Mouse (Mus musculus) ZHBTc4 (cell line): Measurements from ENCODE around the gene Cdh22.

Source experiments
- DNase-seq: peaks from one replicate; pipeline ENCODE4 v3.0.0-alpha.2; 2011; ENCODE audit warnings: low read depth, low spot score

The Cdh22 gene

GRCm38 (mm10) chr2:165089470-165089869 lies 145.2 kb downstream of the Cdh22 start:
- no peak for DNase-seq

GRCm38 (mm10) chr2:165086634-165087033 lies 148.0 kb downstream of the Cdh22 start:
- DNase-seq = no peak

GRCm38 (mm10) chr2:165081257-165081656 lies 153.4 kb downstream of the Cdh22 start:
- DNase-seq = no peak

- DNase-seq = peak; percentile 23
Observed at GRCm38 (mm10) chr2:165080657-165081056, 154.0 kb downstream of the Cdh22 start.

DNA sequence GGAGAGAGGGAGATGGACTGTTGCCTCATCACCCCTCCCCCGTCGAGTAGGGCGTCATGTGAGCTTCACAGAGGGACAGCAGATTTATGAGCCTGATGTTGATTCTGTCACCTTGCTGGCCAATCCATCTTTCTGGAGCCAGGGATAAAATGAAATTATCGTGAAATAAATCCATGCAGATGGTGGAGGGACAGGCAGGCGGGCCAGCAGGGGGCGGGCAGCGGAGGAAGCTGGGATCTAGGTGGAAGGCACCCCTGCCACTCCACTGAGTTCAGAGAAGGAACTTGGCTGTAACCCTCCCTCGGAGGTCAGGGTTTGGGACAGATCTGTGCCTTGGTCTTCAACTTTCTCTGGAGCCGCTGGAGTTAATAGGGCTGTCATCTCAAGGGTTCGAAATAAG lies 156.0 kb downstream of the Cdh22 start:
- DNase-seq = no peak

- DNase-seq = no peak
Observed at GRCm38 (mm10) chr2:165078045-165078444, 156.6 kb downstream of the Cdh22 start.

GRCm38 (mm10) chr2:165077055-165077454 lies 157.6 kb downstream of the Cdh22 start:
- no peak for DNase-seq

- DNase-seq = peak; percentile 80
Observed at GRCm38 (mm10) chr2:165074937-165075336, 159.7 kb downstream of the Cdh22 start.

DNA sequence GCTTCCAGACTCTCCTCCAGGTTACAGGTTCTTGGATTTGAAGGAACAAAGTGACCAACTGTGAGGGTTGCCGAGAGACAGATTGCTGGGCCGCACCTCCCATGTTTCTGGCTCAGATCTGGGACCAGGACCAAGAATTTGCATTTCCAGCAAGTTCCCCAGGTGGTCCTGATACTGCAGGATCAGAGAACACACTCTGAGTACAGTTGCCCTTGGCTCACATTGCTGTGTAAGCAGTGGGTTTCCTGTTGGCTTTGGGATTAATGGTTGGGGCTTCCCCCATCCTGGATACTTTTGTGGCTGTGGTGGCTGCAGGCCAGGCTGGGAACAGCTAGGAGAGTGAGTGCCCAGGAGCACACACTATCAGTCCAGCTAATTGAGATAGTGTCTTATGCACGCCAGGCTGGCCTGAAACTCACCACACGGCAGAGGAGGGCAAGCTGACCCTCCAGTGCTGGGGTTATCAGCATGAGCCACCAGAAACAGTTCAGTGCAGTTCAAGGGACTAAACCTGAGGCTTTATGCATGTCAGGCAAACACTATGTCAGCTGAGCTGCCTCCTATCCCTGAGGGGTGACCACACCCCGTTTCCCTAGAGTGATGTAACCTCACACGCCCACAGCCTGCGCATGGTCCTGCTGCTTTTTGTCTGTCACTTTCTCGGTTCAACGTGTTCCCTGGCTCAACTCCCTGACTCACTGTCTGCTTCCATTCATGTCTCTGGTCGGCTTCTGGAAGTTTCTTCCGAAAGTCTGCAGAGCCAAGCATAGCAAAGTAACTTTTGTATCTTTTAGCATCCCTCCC lies 160.4 kb downstream of the Cdh22 start:
- no peak for DNase-seq

DNA sequence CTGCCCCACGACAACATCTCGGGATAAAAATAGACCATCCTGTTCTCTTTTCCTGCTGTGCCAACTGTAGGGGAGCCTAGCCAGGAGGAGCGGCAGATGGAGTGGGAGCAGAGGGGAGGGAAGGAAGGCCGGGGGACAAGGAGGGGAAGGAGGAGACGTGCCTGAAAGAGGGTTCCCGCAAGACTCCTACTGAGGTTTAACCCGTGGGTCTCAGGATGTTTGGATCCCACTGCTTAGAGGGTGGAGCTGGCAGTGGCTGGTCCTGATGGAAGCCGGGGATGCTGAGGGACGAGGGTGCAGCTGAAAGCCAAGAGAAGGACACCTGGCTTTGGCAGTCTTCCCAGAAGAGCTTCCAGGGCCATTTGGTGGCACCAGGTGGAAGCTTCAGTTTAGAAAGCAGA lies 161.3 kb downstream of the Cdh22 start:
- no peak for DNase-seq

DNA sequence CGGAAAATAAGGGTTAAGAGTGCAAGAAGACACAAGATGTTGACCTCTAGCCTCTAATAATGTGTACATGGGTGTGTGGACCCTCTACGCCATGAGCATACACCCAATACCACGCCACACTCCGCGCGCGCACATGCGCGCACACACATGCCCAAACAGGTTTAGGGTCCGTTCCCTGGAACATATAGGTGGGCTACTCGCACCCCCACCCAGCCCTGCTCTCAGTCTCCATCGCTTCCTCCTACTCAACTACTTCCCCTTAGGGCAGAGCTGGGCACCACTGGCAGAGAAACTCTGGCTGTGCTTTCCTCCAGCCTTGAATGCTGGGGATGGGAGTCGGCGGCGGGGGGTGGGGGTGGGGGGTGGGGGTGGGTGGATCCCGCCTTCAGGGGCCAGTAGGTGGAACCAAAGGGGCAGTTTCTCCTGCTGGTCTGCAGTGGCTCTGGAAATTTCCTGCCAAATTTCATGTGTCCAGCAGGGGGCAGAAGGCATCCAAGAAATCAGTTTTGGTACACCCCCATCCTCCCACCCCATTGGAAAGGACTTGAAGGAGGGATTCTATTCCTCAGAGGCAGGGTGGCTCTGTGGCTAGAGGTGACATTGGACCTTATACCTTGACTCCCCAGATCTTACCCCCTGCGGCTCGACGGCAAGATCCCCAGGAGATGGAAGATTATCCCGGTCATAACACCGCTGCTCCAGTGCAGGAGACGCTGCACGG lies 164.4 kb downstream of the Cdh22 start:
- peak; percentile 82 for DNase-seq

GRCm38 (mm10) chr2:165068806-165069205 lies 165.8 kb downstream of the Cdh22 start:
- no peak for DNase-seq

DNA sequence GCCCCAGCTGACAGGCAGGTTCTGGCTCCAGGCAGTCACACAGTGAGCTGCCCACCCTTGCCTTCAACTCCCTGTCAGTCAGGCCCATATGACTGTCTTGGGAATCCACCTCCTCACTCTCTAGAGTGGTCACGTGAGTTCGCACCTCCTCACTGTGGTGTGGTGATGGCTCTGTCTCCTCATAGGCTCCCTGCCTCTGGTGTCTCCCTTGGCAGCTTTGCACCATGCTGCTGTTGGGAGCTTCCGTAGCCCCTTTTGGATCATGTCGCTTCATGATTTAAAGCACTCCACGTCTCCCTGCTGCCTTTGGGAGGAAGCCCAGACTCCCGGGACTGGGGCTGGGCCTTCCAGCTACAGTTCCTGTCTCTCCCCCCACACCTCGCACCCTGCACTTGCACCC lies 170.2 kb downstream of the Cdh22 start:
- DNase-seq = no peak

DNA sequence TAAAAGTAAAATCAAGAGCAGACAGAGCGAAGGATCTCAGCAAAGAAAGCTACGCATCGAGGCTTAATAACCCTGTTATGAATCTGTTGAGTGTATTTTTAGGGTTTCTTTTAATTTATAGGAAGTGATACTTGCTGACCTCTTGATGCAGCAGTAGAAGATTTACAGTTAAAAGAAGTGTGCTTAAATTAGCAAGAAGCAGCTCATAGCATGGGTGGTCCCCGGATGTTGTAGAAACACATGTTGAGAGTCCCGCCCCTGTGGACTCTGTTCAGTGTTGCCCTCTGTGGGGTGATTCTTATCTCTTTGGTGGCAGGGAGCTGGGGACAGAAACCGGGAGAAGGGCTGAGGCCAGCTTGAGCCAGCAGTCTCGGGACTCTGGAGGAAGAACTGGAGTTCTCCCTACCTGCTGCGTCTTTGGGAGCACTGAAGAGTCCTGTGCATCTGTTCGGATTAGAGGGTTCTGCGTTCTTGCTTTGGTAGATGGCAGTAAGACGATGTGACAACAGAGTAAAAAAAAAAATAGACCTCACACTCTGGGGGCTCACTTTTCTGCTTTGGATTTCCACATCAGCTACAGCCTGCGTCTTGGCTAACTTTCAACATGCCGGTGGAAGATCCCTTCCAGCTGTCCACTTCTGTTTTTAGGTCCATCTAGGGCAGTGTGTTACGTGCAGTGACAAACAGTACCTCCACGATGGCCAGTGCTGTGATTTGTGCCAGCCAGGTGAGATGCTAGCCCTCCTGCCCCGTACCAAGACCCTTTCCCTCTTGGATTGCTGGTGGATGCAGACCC lies 172.8 kb downstream of the Cdh22 start:
- no peak for DNase-seq
